Mouse (Mus musculus) thymus, postnatal 25 days (tissue): ENCODE measurements at regions not wholly inside any gene's neighbourhood (a gene's known extent, or its start where the extent isn't known, plus 50 kb on each side); places are given as distances from the start of the nearest gene placed in this dataset.

Experiments
- DNase-seq: peaks from one replicate; pipeline ENCODE4 v3.0.0; 2022

DNA sequence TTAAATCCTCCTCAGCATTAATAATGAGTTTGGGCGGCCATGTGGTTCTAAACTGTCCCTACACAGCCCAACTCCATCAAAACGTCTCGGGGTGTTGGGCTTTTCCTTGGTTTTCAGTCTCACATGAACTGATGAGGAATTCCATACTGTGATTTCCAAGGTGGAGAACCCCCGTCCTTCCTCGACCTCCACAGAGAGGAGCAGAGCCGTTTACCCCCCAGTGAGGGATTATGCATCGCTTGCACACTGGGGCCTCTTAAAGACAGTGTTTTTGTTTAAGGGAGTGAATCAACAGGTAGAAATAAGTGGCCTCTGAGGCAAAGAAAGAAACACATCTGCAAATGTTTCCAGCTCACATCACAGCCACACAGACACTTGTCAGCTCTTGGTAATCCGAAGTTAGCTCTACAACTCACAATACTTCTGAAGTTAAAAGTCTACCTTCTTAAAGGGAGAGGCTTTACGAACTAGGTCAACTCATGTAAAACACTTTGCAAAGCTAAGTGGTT is 82.0 kb upstream of the Pitrm1 start:
- no peak for DNase-seq

- peak; percentile 15 for DNase-seq
Measured at GRCm38 (mm10) chr13:6469446-6470227, 78.3 kb upstream of the Pitrm1 start.

DNA sequence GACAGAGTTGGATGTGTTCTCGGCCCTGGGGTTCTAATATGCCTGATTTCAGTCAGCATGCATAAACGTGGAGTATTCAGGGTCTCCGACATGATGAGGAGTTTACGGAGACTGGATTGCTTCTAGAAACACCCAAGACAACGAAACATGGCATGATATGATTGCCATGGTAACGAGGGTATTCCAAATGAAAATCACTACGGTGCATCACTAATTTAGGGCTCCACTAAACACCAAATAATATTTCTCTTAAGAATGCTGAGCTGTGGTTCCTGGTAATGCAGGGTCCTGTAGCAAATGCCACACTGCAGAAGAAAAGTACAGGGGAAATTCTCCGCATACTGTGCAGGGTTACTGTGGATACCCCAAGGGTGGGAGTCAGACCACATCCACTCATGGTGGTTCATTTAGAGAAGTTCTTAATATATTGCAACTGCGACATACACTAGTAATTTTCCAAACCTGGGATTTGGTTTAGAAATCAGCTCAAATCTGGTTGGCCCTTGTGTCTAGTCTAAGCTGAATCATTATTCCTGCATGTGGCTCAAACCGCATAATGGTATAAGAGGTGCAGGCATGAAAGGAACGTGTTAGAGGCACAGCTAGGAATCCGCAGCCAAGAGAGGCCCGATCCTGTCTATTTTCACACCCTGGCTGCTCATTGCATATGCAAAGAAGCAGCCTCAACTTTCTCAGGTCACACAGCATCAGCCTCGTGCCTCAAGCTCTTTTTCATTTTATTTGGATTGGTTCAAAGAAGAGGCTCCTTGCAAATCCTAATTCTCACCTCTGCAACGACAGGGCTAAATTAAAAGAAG is 77.5 kb upstream of the Pitrm1 start:
- no peak for DNase-seq

DNA sequence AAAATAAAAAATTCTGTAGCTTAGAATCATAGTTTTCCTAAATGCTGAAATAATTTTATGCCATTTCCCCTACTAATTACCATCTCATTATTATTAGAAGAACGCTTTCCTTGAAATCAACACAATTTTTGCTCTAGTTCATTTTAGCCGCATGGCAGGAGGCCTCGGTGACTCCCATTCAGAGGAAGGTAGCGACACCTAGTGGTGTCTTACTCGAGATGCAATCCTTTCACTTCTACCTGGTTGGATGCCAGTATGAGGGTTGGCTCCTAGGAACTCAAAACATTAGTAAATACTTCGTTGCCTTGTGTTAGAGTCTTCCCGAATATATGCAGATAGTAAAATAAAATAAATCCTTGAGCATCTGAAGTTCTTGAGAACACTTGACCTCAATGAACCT is 76.3 kb upstream of the Pitrm1 start:
- DNase-seq, result peak; percentile 43

GRCm38 (mm10) chr13:6473401-6474190 is 74.4 kb upstream of the Pitrm1 start:
- DNase-seq, result no peak

DNA sequence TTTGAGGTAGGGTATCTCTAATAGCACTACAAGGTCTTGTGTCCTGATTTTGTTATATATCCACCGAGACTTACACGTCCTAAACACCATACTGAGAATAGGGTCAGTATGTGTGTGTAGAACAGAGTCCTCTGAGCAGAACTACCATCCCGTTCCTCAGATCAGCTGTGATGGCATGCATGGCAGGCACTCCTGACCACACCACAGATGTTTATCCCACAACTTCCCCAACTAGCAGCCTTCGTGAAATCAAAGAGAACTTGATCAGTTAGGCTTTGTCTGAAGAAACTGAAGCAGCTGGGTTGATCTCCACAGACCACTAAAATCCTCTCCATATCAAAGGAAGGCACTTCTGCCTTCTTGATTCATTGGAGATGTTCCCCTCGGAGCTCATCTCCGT is 68.3 kb upstream of the Pitrm1 start:
- no peak for DNase-seq

DNA sequence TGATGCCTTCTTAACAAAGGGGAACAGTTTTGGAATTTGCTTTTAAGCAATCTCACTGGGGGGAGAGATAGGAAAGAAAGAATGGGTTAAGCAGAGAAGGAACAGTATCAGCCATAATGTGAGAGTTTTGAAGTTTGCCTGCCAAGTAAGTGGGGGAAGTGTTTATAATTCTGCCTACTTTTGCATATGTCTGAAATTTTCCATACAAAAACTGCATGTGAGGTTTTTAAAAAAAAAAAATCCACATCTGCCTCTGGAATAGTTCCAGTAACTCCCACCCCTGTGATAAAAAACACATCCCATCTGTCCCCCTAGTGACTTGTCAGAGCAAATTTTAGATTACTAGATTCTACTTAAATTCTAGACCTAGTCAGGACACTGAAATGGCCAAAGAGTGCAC is 63.5 kb upstream of the Pitrm1 start:
- no peak for DNase-seq

- DNase-seq, result no peak
Measured at GRCm38 (mm10) chr13:6487837-6488236, 60.1 kb upstream of the Pitrm1 start.

GRCm38 (mm10) chr13:6492916-6493619 is 54.9 kb upstream of the Pitrm1 start:
- DNase-seq, result no peak
